Mouse (Mus musculus) MEL (cell line): ENCODE results near the gene Stap2.

Experiments
- CHD1 ChIP-seq: IDR thresholded peaks from 2 replicates; pipeline ENCODE4 v1.6.1; 2012; ENCODE audit warnings: low read depth, mild to moderate bottlenecking, inconsistent platforms, low read length, improper control_type of control experiment
- CHD2 ChIP-seq: IDR thresholded peaks from 2 replicates; pipeline ENCODE4 v1.6.1; 2011; ENCODE audit warnings: low read length, improper control_type of control experiment
- CTCF ChIP-seq, 3 experiments: IDR thresholded peaks in 2 of 3; conservative IDR thresholded peaks in 1 of 3; 2 replicates each; pipeline ENCODE4 v1.5.1; 2011 to 2012; ENCODE audit warnings: low read length in 3 of 3, low read depth in 2 of 3, mild to moderate bottlenecking in 2 of 3, improper control_type of control experiment in 1 of 3, inconsistent platforms in 1 of 3, mixed read lengths in 1 of 3, moderate library complexity in 1 of 3; ENCODE audit not compliant: control insufficient read depth in 1 of 3, insufficient read depth in 1 of 3, poor library complexity in 1 of 3, severe bottlenecking in 1 of 3
- EP300 ChIP-seq, 2 experiments: IDR thresholded peaks; 2 replicates each; pipeline ENCODE4 v1.6.1; 2011; ENCODE audit warnings: improper control_type of control experiment in 2 of 2, low read length in 2 of 2, low read depth in 1 of 2, mild to moderate bottlenecking in 1 of 2
- ETS1 ChIP-seq: IDR thresholded peaks from 2 replicates; pipeline ENCODE4 v1.6.1; 2012; ENCODE audit warnings: low read depth, mild to moderate bottlenecking, inconsistent platforms, low read length, improper control_type of control experiment, moderate library complexity
- GATA1 ChIP-seq: IDR thresholded peaks from 2 replicates; pipeline ENCODE4 v1.6.1; 2011; ENCODE audit warnings: low read depth, low read length, improper control_type of control experiment
- MXI1 ChIP-seq: IDR thresholded peaks from 2 replicates; pipeline ENCODE4 v1.6.1; 2011; ENCODE audit warnings: mild to moderate bottlenecking, low read depth, low read length, improper control_type of control experiment
- MYC ChIP-seq: IDR thresholded peaks from 2 replicates; pipeline ENCODE4 v1.6.1; 2011; ENCODE audit warnings: low read depth, mild to moderate bottlenecking, low read length, improper control_type of control experiment, moderate library complexity
- NELFE ChIP-seq: IDR thresholded peaks from 2 replicates; pipeline ENCODE4 v1.6.1; 2011; ENCODE audit warnings: low read depth, low read length, improper control_type of control experiment
- NRF1 ChIP-seq: IDR thresholded peaks from 2 replicates; pipeline ENCODE4 v1.6.1; 2014; ENCODE audit warnings: low read depth, mild to moderate bottlenecking, inconsistent platforms, low read length, improper control_type of control experiment, moderate library complexity; ENCODE audit not compliant: poor library complexity, insufficient read depth, severe bottlenecking
- POLR2A ChIP-seq, 2 experiments: IDR thresholded peaks; 2 replicates each; pipeline ENCODE4 v1.6.1; 2011 to 2012; ENCODE audit warnings: low read length in 2 of 2, mild to moderate bottlenecking in 2 of 2, control low read depth in 1 of 2, improper control_type of control experiment in 1 of 2, low read depth in 1 of 2, moderate library complexity in 1 of 2; ENCODE audit not compliant: control insufficient read depth in 1 of 2, insufficient read depth in 1 of 2, poor library complexity in 1 of 2
- TAL1 ChIP-seq: IDR thresholded peaks from 2 replicates; pipeline ENCODE4 v1.6.1; 2012; ENCODE audit warnings: mild to moderate bottlenecking, inconsistent platforms, low read length, moderate library complexity, mixed read lengths
- USF2 ChIP-seq, 2 experiments: IDR thresholded peaks; 2 replicates each; pipeline ENCODE4 v1.6.1; 2011 to 2012; ENCODE audit warnings: improper control_type of control experiment in 2 of 2, low read length in 2 of 2, borderline replicate concordance in 1 of 2, inconsistent platforms in 1 of 2, low read depth in 1 of 2, mild to moderate bottlenecking in 1 of 2; ENCODE audit not compliant: insufficient read depth in 1 of 2
- ZC3H11A ChIP-seq: IDR thresholded peaks from 2 replicates; pipeline ENCODE4 v1.6.1; 2012; ENCODE audit warnings: low read depth, mild to moderate bottlenecking, inconsistent platforms, low read length, improper control_type of control experiment

DNA sequence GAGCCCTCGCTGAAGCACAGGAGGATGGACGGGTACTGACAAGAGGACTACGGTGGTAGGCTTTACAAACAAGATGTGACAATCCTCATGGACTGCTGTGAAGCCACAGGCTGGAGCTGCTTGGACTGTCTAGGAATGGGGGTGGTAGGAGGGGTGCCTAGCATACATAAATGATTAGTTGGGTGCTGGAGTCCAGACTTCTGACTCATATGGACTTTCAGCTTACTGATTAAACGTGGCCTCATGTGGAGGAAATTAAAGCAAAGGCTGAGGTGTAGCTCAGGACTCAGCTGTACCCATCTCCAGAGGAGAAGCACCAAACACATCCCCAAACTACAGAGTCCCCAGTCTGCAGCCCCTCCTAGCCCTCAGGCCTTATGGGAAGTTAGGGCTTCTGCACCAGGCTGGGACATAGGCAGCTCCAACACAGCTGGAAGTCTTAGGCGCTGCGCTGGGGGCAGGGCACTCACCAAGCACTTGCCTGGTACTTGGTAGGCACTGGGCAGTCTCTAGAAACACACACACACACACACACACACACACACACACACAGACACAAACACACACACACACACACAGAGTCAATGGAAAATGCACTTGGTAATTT is 26.8 kb upstream of the Stap2 start:
- TF ChIP-seq NRF1 (no peak), GATA1 (no peak), CTCF (IDR thresholded peaks at IDR 0.05 in 2 of 3, conservative IDR thresholded peaks at IDR 0.05 in 1 of 3; ENCODE audit: control insufficient read depth in 1 of 3, insufficient read depth in 1 of 3, low read depth in 2 of 3, low read length in 3 of 3, poor library complexity in 1 of 3, severe bottlenecking in 1 of 3) (no peak), CHD2 (no peak), MYC (no peak), ZC3H11A (no peak), USF2 (IDR thresholded peaks at IDR 0.05; ENCODE audit: borderline replicate concordance in 1 of 2, insufficient read depth in 1 of 2, low read depth in 1 of 2, low read length in 2 of 2) (no peak), EP300 (IDR thresholded peaks at IDR 0.05; ENCODE audit: low read depth in 1 of 2, low read length in 2 of 2) (no peak), MXI1 (no peak), CHD1 (no peak), POLR2A (IDR thresholded peaks at IDR 0.05; ENCODE audit: control insufficient read depth in 1 of 2, insufficient read depth in 1 of 2, low read depth in 1 of 2, low read length in 2 of 2, poor library complexity in 1 of 2) (no peak), ETS1 (no peak), NELFE (no peak), TAL1 (no peak)
